Mouse (Mus musculus) hindbrain, embryonic 13.5 days (tissue): ENCODE measurements around the gene Mgat2. TPM values are rescaled to one million over a fixed set of nuclear protein-coding genes. Genes with fewer than 3 reads are reported as not detected.
"Not testable (repeated sequence)": the region's sequence is repeated elsewhere in the genome, so short reads cannot be mapped to it uniquely, and the experiment has no call there.

Experiments used
- ATAC-seq: fragments of 200-750 bp; cut with Nextera tagmentation; 2 replicates; pipeline ENCODE4 v1.8.0; 2017; ENCODE audit warnings: moderate TSS enrichment; ENCODE audit not compliant: low FRiP score
- H3K27ac ChIP-seq: fragments of 300-500 bp; sonication (generic); 2 replicates; pipeline ENCODE4 v1.5.1; 2015; ENCODE audit warnings: inconsistent platforms, mild to moderate bottlenecking, moderate library complexity
- H3K27me3 ChIP-seq: fragments of 300-500 bp; sonication (generic); 2 replicates; pipeline ENCODE4 v1.6.1; 2015; ENCODE audit warnings: mild to moderate bottlenecking, inconsistent platforms
- H3K36me3 ChIP-seq: fragments of 300-500 bp; sonication (generic); 2 replicates; pipeline ENCODE4 v1.6.1; 2015; ENCODE audit warnings: mild to moderate bottlenecking, inconsistent platforms
- H3K4me1 ChIP-seq: fragments of 300-500 bp; sonication (generic); replicated peaks from 2 replicates; pipeline ENCODE4 v1.6.1; 2015; ENCODE audit warnings: inconsistent platforms
- H3K4me2 ChIP-seq: fragments of 300-500 bp; sonication (generic); 2 replicates; pipeline ENCODE4 v1.6.1; 2015; ENCODE audit warnings: inconsistent platforms, mild to moderate bottlenecking, moderate library complexity
- H3K4me3 ChIP-seq: fragments of 300-500 bp; sonication (generic); 2 replicates; pipeline ENCODE4 v1.5.1; 2015; ENCODE audit warnings: mild to moderate bottlenecking, inconsistent platforms
- H3K9ac ChIP-seq: fragments of 300-500 bp; sonication (generic); 2 replicates; pipeline ENCODE4 v1.6.1; 2015; ENCODE audit warnings: mild to moderate bottlenecking, inconsistent platforms
- H3K9me3 ChIP-seq: fragments of 300-500 bp; sonication (generic); 2 replicates; pipeline ENCODE4 v1.6.1; 2016; ENCODE audit warnings: inconsistent platforms
- WGBS: fragments of 180-500 bp; shearing (Covaris S2); methylation state at CpG from one replicate; pipeline ENCODE4 v1.1.7; 2015; 5-methylcytosine and 5-hydroxymethylcytosine counted together
- polyA plus RNA-seq: library from polyadenylated mRNA; unstranded; fragments of >200 nt; fragmentation: Nextera tagmentation; extraction: Ambion mirVana; gene quantifications from 2 replicates; pipeline ENCODE4 v1.2.1, GENCODE M21; 2015

Gene Mgat2
- polyA plus RNA-seq, 1 experiment from 2014 or later: 34.1 TPM

DNA sequence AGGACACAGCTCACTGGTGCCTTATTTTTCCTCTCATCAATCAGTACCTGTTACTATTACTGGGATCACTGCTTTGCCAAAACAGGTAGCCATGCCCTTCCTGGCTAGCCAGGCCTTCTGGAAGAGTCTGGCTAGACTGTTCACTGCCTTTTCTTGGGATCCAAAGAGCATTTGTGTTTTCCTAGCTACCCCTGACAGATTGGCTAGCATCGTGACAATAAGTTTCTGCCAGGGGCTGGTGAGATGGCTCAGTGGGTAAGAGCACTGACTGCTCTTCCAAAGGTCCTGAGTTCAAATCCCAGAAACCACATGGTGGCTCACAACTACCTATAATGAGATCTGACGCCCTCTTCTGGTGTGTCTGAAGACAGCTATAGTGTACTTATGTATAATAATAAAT is 23.3 kb upstream of the Mgat2 start:
- ATAC-seq, H3K4me2 ChIP-seq, H3K9ac ChIP-seq, H3K9me3 ChIP-seq, H3K27ac ChIP-seq, H3K27me3 ChIP-seq, H3K4me3 ChIP-seq: not testable (repeated sequence)
- peaks cover 18% of the 10 kb centered on the region for H3K36me3 ChIP-seq
- H3K4me1 ChIP-seq: peaks cover 15% of the 10 kb centered on the region
- WGBS: 83% methylated on average over 2 of the region's 2 CpGs

DNA sequence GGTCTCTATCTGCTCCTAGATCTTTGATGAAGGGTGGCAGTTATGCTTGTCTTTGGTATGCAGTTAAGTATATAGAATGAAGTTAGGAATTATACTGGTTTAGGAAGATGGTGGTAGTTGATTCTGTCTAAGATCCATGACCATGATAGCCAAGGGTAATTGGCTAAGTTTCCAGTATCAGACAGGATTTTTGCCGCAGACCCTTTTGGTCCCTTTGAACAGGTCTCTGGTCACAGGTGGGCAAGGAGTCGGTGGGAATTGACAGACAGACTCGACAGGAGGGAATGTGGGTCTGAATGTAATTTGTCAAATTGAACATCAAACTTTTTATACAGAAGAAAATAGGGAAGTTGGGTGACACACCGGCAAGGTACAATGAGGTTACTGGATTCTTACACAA is 20.4 kb upstream of the Mgat2 start:
- ATAC-seq, H3K9me3 ChIP-seq, H3K4me2 ChIP-seq, H3K9ac ChIP-seq, H3K27me3 ChIP-seq, H3K4me3 ChIP-seq, H3K36me3 ChIP-seq, H3K4me1 ChIP-seq, H3K27ac ChIP-seq: not testable (repeated sequence)
- WGBS: 89% methylated on average over 4 of the region's 4 CpGs

DNA sequence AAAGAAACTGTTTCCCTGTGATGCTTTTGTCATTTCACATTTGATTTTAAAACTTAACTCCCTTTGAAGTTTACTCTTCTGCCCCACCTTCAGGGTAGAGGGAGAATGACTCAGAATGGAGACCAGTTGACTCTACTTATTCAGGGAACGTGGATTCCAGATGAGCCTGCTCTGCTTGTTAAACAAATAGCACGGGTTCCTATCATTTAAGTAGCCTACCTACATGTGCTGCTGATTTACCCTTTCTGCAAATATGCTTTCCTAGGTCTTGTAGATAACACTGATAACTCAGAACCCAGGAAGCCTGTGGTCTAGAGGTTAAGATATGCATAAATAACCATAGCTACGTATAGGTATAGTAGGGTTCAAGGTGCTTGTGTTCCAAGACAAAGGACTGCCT is 19.1 kb upstream of the Mgat2 start:
- Histone ChIP-seq H3K4me2 (no peak overlapping the region), H3K36me3 (no peaks in the 10 kb centered on the region), H3K9ac (no peak overlapping the region), H3K27ac (no peak overlapping the region), H3K27me3 (no peaks in the 10 kb centered on the region), H3K4me3 (no peak overlapping the region), H3K4me1 (peaks cover 9% of the 10 kb centered on the region), H3K9me3 (no peaks in the 10 kb centered on the region)
- ATAC-seq: no peak
- WGBS: 64% methylated on average over 3 of the region's 3 CpGs

DNA sequence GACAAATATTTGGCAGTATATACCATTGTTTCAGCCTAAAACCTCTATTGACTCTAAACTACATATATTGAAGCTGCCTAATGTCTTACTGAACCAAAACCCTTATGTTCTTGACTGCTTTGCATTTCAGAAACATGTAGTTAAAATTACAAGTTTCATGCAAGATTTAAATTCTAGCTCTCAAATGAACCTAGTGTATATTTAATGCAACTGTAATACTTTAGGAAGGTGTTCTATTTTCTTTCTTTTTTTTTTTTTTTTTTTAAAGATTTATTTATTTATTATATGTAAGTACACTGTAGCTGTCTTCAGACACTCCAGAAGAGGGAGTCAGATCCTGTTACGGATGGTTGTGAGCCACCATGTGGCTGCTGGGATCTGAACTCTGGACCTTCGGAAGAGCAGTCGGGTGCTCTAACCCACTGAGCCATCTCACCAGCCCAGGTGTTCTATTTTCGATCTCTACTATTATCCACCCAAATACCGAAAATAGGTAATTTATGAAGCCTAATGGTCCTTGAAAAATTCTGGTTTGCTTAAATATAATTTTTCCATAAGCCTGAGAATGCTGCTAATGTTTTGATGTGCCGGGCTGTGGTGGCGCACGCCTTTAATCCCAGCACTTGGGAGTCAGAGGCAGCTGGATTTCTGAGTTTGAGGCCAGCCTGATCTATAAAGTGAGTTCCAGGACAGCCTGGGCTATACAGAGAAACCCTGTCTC is 16.9 kb upstream of the Mgat2 start:
- ATAC-seq, H3K27me3 ChIP-seq, H3K4me1 ChIP-seq, H3K9me3 ChIP-seq, H3K36me3 ChIP-seq, H3K4me3 ChIP-seq, H3K27ac ChIP-seq, H3K9ac ChIP-seq, H3K4me2 ChIP-seq: not testable (repeated sequence)
- WGBS: 72% methylated on average over 8 of the region's 8 CpGs

DNA sequence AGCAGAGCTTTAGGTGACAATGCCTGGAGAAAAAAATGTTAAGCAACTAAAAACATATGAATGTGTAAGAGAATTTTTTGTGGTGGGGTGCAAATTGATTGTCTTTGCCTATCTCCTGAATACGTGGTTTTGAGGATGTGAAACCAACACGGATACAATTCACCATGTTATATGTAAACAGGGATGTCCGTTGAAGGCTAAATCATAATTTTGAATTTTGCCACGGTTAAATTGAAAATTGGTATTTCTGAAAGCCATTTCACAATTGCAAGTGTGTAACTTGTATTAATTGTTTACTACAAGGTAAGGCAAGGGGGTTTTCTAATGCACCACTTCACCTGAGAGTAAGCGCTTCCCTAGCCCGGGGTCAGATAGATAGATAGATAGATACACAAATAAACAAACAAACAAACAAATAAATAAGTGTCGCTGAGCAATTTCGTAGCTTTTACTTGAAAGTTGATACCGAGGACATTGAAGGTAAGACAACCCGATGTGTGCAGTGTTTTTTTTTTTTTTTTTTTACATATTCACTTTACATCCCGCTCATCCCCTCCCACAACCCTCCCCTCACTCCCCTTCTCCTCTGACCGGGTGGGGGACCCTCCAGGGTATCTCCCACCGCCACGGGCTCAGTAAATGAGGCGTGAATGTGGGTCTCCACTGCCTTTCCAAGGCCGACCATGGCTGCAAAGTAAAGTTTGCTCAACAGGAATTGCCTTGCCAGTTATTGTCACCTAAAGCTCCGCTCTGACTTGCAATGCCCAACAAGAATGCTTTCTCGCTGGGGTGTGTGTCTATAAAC is 16.1 kb upstream of the Mgat2 start:
- Histone ChIP-seq H3K36me3 (no peaks in the 10 kb centered on the region), H3K27me3 (no peaks in the 10 kb centered on the region), H3K4me1 (peaks cover 9% of the 10 kb centered on the region), H3K9ac (peak overlapping the region; percentile 72), H3K9me3 (no peaks in the 10 kb centered on the region), H3K4me3 (peak overlapping the region; percentile 66), H3K27ac (peak overlapping the region; percentile 77), H3K4me2 (peak overlapping the region; percentile 97)
- WGBS: 7% methylated on average over 18 of the region's 18 CpGs
- ATAC-seq: peak; percentile 73

DNA sequence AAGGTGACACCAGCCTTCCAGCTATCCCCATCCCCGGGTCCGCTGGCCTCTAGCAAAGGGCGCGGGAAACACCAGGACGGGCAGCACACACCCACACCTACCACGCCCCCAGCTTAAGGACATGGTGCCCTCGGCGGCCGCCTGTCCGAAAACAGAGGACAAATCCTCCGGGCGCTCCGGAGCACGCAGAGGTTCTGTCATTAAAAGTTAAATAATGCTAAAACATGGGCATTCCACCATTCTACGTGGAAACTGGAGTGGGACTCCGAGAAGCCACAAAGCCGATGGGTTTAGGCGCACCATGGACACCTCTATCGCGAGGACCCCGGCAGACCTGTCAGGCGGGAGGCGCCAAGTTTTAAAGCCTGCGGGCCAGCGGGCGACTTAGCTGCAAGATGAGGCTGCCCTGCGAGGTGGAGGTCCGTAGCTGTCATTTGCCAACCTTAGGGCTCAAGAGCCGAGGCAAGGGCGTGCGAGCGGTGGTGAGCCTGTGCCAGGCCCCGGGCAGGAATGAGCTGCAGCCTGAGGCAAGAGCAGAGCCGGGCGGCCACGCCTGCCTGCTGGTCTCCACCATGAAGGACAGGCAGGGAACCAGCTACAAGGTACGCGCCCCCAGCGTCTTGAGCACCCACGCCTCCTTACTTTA is 15.4 kb upstream of the Mgat2 start, which contains the start of gene Lrr1:
Lrr1 (plus strand) TSS at position 354 of the 646 bp plus-strand sequence.
- Histone ChIP-seq H3K9ac (peak within 1 kb of the TSS; percentile 72), H3K36me3 (no peaks in the 10 kb centered on the region), H3K4me3 (peak within 1 kb of the TSS; percentile 66), H3K4me1 (peaks cover 9% of the 10 kb centered on the region), H3K27me3 (no peaks in the 10 kb centered on the region), H3K27ac (peak within 1 kb of the TSS; percentile 77), H3K4me2 (peak within 1 kb of the TSS; percentile 97), H3K9me3 (no peaks in the 10 kb centered on the region)
- under 1% methylated on average over 40 of the region's 40 CpGs for WGBS
- ATAC-seq: peak; percentile 94

DNA sequence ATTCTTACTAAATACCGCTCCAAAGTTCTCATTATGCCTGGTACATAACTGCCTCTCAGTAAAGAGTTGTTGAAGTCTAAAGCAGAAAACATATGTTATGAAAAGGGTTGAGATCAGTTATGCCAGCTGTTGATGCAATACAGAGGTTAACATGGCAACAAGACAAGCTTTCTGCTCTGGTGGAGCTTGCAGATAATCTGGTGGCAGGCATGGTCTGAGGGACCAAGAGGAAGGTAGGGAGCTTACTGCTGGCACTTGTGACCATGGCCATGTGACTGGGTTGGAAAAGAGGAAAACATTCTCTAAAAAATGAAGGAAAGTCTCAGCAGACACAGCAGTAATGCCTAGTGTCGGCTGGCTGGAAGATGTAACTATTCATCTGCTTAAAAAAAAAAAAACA is 12.7 kb upstream of the Mgat2 start:
- 86% methylated on average over 2 of the region's 2 CpGs for WGBS
- H3K36me3 ChIP-seq: no peaks in the 10 kb centered on the region
- no peak for ATAC-seq
- no peak overlapping the region for H3K4me3 ChIP-seq
- no peaks in the 10 kb centered on the region for H3K9me3 ChIP-seq
- no peaks in the 10 kb centered on the region for H3K27me3 ChIP-seq
- no peak overlapping the region for H3K27ac ChIP-seq
- H3K9ac ChIP-seq: no peak overlapping the region
- H3K4me2 ChIP-seq: no peak overlapping the region
- H3K4me1 ChIP-seq: peaks cover 9% of the 10 kb centered on the region

DNA sequence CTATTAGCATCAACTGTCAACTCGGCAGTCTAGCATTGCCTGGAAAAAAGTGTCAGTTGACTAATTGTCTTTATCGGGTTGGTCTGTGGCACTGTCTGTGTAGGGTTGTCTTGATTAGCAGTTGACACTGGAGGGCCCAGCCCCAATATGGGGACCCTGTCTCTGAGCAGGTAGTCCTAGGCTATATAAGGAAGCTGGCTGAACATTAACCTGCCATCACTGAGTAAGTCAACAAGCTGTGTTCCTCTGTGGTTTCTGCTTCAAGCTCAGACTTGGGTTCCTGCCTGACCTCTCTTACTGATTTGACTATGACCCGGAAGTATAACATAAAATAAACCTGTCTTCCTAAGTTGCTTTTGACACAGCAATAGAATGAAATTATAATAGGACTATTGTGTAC is 8.0 kb upstream of the Mgat2 start:
- Histone ChIP-seq H3K9me3 (no peaks in the 10 kb centered on the region), H3K9ac (no peak overlapping the region), H3K4me2 (no peak overlapping the region), H3K27me3 (no peaks in the 10 kb centered on the region), H3K4me3 (no peak overlapping the region), H3K4me1 (no peaks in the 10 kb centered on the region), H3K36me3 (peaks cover under 1% of the 10 kb centered on the region; the same call in 1 of the 2 replicates), H3K27ac (no peak overlapping the region)
- ATAC-seq: no peak
- 97% methylated on average over 3 of the region's 3 CpGs for WGBS

DNA sequence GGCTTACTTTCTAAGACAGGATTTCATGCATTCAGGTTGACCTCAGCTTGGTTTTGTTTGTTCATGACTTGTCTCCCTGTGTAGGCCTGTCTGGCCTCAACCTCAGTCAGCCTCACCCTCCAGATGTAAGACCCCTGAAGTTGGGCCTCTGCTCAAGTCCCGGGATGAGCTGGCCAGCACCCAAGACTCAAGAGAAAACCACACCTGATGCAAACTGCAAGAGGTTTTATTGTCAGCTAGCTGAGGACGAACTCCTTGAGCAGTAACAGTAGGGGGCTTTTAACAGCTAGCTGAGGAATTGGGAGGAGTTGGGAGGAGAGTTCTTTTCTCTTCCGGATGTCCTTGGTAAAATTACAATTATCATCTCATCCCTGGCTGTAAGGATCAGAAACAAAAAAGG is 6.4 kb upstream of the Mgat2 start:
- Histone ChIP-seq H3K36me3 (peaks cover 9% of the 10 kb centered on the region), H3K9me3 (no peaks in the 10 kb centered on the region), H3K4me2 (no peak overlapping the region), H3K27ac (no peak overlapping the region), H3K27me3 (no peaks in the 10 kb centered on the region), H3K4me3 (no peak overlapping the region), H3K9ac (no peak overlapping the region), H3K4me1 (no peaks in the 10 kb centered on the region)
- 83% methylated on average over 3 of the region's 3 CpGs for WGBS
- no peak for ATAC-seq

DNA sequence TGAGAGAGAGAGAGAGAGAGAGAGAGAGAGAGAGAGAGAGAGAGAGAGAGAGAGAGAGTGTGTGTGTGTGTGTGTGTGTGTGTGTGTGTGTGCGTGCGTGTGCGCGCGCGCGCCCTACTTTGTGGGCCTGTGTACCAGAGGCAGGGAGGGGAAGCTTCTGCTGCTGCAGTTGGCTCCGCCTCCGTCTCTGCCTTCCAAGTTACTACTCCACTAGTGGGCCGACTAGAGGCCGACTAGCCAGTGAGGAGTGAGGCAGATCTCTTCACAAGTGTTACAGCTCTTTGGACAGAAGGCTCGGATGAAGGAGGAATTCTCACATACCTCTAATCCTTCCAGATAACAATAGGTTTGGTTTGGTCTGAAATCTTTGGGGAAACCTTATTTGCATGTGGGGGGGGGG is 4.6 kb upstream of the Mgat2 start:
- no peak overlapping the region for H3K4me2 ChIP-seq
- WGBS: 85% methylated on average over 12 of the region's 12 CpGs
- H3K4me1 ChIP-seq: peaks cover 6% of the 10 kb centered on the region
- no peak overlapping the region for H3K9ac ChIP-seq
- H3K27ac ChIP-seq: no peak overlapping the region
- H3K36me3 ChIP-seq: peaks cover 9% of the 10 kb centered on the region
- H3K9me3 ChIP-seq: no peaks in the 10 kb centered on the region
- no peak for ATAC-seq
- H3K27me3 ChIP-seq: no peaks in the 10 kb centered on the region
- no peak overlapping the region for H3K4me3 ChIP-seq

DNA sequence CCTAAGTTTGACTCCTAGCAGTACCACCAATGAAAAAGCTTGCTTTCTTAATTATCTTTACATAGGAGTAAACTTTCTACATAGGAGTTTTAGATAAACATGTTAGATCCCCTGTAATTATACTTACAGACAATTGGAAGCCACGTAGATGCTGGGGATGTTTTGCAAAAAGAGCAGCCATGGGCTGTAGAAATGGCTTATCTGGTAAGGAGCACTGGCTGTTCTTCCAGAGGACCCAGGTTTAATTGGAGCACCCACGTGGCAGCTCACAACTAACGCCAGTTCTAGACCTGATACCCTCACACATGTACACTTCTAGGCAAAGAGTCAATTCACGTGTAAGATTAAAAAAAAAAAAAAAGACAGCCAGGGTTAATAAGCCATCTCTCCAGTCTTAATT is 2.2 kb upstream of the Mgat2 start:
- Histone ChIP-seq H3K4me3 (no peak overlapping the region), H3K36me3 (peaks cover 9% of the 10 kb centered on the region), H3K27ac (no peak overlapping the region), H3K9me3 (no peaks in the 10 kb centered on the region), H3K27me3 (no peaks in the 10 kb centered on the region), H3K4me1 (peaks cover 18% of the 10 kb centered on the region), H3K9ac (no peak overlapping the region), H3K4me2 (no peak overlapping the region)
- no peak for ATAC-seq
- 95% methylated on average over 4 of the region's 4 CpGs for WGBS
